Mouse (Mus musculus) spleen, adult 2 months (tissue): ENCODE measurements around the gene Rbpms2.

Experiments
- CTCF ChIP-seq: fragments of 200-500 bp; IDR thresholded peaks from 2 replicates; pipeline ENCODE4 v1.5.1; 2011; ENCODE audit warnings: mild to moderate bottlenecking, inconsistent platforms; ENCODE audit not compliant: insufficient read depth, insufficient read length, insufficient replicate concordance; ENCODE audit errors: extremely low read depth
- POLR2A ChIP-seq: fragments of 200-500 bp; IDR thresholded peaks from 2 replicates; pipeline ENCODE4 v1.6.1; 2011; ENCODE audit warnings: low read depth, low read length, inconsistent platforms

GRCm38 (mm10) chr9:65697356-65697755 lies 67.9 kb downstream of the Rbpms2 start:
- no peak for TF ChIP-seq POLR2A
- no peak for TF ChIP-seq CTCF
